Mouse (Mus musculus) kidney, adult 11 months (tissue): ENCODE results near the gene Ptgs2.

ENCODE experiments used
- DNase-seq: peaks from one replicate; pipeline ENCODE4 v3.0.0; 2022

The Ptgs2 gene

GRCm38 (mm10) chr1:150099790-150100333 lies at the start of gene Ptgs2:
Gene Ptgs2, plus strand, starts transcription at chr1:150100031.
- DNase-seq = no peak

- DNase-seq = no peak
Measured at GRCm38 (mm10) chr1:150050256-150050655, 49.6 kb upstream of the Ptgs2 start.

DNA sequence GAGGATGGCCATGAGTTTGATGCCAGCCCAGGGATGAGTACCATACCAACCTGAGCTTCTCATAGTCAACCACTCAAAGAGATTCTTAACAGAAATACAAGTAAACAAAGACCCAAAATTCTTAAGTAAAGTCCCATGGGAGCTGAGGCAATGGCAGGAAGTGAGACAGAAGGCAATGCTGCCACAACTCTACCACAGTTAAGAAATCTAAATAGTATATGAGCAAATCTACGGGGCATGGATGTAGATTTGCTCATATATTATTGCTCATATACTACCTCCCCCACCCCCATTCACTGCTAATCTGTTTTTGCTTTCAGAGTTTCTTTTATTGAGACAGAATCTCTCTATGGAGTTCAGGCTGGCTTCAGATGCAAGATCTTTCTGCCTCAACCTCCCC lies 34.1 kb upstream of the Ptgs2 start:
- no peak for DNase-seq

DNA sequence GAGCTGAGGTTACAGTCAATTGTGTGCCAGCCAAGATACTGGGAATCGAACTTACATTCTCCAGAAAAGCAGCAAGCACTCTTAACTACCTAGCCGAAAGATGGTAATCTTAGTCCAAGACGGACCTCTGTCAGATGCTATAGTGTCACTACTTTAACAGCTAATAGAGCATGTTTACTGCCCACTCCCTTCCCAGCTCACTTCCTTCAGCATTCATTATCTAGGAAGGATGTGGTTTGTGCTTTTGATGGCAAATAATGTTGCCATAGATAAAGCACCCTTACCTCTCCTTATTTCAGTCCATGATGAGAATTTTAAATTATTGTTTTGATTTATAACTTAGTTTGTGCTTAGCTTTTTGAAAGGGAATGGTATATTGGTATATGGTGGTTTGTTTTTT lies 27.0 kb upstream of the Ptgs2 start:
- DNase-seq = no peak

DNA sequence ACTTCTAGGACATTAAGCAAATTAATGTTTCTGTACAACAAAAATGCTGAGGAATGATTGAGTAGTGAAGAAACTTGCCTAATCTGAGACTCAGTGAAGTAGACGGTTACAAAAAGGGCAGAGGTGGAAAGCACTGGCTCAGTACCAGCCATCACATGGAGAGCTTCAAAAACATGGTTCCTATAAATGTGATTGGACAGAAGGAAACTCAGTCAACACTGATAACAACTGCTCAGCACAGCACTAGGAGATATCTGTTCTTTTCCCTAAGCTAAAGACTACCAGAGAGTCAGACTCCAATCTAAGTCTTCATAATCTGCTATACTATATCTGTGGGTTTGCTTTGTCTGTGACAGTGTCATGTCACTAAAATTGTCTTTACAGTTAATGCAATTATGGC lies 25.2 kb upstream of the Ptgs2 start:
- no peak for DNase-seq

DNA sequence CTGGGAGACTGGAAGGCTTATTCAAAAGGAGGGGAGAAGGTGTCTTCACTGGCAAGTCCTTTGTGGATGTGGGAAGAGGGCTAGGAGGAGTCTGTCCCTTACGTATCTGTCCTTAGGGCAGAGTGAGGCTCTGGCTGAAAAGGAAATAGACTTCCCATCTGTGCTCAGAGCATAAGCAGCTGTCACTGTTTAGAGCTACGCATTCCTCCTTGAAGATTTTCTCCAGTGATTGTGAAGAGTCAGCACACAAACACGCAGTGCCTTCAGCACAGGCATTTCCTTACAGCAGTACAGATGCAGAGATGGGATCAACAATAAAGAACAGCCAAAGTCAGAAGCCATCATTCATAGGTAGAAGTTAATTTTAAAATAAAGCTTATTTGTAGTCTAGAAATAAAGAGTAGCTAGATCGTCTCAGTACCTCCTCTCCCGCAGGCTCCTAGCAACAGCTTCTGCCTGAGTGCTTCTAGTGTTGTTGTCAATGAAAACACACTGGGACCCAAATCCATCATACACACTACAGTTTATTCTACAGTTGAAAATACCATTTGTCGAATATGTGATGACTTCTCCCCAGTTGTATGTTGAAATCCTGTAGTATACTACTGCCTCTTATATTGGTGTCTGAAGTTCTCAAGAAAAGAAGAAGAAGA lies 10.7 kb upstream of the Ptgs2 start:
- DNase-seq = no peak

- no peak for DNase-seq
Measured at GRCm38 (mm10) chr1:150090229-150090628, 9.6 kb upstream of the Ptgs2 start.

DNA sequence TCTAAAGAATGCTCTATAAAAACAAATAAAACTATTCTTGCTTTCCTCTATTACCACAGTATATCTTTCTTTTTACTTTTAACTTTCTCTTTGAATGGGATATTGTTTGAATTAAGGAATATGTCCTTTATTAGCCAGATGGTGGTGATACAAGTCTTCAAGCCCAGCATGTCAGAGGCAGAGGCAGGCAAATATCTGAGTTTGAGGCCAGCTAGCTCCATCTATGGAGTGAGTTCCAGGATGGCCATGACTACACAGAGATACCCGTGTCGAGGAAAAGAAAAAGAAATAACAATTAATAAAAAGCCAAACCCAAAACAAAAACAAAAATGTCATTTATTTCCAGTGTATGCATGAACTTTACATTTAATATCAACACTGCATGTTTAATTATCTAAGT lies 2.8 kb upstream of the Ptgs2 start:
- no peak for DNase-seq

- no peak for DNase-seq
Measured at GRCm38 (mm10) chr1:150097721-150098120, 2.1 kb upstream of the Ptgs2 start.

DNA sequence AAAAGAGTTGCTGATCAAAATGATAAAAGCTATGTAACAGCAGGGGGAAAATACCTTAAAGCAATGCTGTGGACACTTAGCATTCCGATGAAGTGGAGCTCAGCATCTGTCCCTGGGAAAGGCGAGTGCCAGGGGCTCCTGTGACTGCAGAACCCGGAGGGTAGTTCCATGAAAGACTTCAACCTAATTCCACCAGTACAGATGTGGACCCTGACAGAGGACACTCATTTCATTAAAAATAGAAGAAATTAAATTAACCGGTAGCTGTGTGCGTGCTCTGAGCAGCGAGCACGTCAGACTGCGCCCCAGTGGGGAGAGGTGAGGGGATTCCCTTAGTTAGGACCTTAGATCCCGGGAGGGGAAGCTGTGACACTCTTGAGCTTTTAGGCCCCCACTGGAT lies 457 bp upstream of the Ptgs2 start:
- DNase-seq = no peak

GRCm38 (mm10) chr1:150104228-150104720 lies 4.4 kb downstream of the Ptgs2 start:
- DNase-seq = no peak

DNA sequence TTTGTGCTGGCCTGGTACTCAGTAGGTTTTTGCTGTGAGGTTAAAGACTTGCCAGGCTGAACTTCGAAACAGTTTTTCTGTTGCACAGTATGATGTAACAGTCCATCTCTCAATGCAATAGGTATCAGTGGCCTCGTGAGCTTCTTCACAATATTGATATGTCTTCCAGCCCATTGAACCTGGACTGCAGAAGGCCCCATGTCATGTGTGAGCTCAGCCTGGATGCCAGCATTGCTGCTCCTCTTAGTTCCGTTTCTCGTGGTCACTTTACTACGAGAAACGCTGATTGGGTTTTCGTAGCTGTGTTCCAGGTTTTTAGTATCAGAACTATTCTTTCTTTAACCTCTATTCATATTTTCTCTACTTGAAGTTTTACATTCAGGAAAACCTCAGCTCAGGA lies 6.9 kb downstream of the Ptgs2 start:
- no peak for DNase-seq

- no peak for DNase-seq
Measured at GRCm38 (mm10) chr1:150109591-150109990, 9.8 kb downstream of the Ptgs2 start.

GRCm38 (mm10) chr1:150115352-150115751 lies 15.5 kb downstream of the Ptgs2 start:
- no peak for DNase-seq

GRCm38 (mm10) chr1:150118352-150118751 lies 18.5 kb downstream of the Ptgs2 start:
- no peak for DNase-seq

DNA sequence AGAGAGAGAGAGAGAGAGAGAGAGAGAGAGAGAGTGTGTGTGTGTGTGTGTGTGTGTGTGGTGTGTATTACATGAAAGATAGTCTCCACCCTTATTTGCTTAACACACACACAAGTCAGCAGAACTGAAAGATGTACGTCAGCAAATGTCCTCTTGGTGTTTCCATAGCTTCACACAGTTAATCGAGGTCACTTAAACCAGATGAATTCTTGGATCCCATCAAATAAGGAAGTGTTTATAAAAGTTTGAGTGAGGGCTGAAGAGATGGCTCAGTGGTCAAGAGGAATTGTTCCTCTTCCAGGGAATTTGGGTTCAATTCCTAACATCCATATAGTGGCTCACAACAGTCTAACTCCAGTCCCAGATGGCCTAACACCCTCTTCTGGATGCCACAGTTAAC lies 25.7 kb downstream of the Ptgs2 start:
- no peak for DNase-seq

GRCm38 (mm10) chr1:150130070-150130469 lies 30.2 kb downstream of the Ptgs2 start:
- no peak for DNase-seq

GRCm38 (mm10) chr1:150130586-150131275 lies 30.9 kb downstream of the Ptgs2 start:
- no peak for DNase-seq

GRCm38 (mm10) chr1:150135350-150135749 lies 35.5 kb downstream of the Ptgs2 start:
- no peak for DNase-seq

- no peak for DNase-seq
Measured at GRCm38 (mm10) chr1:150139730-150140129, 39.9 kb downstream of the Ptgs2 start.

GRCm38 (mm10) chr1:150141939-150142338 lies 42.1 kb downstream of the Ptgs2 start:
- no peak for DNase-seq

GRCm38 (mm10) chr1:150143578-150143977 lies 43.7 kb downstream of the Ptgs2 start:
- DNase-seq = no peak

- DNase-seq = no peak
Measured at GRCm38 (mm10) chr1:150145049-150145448, 45.2 kb downstream of the Ptgs2 start.

DNA sequence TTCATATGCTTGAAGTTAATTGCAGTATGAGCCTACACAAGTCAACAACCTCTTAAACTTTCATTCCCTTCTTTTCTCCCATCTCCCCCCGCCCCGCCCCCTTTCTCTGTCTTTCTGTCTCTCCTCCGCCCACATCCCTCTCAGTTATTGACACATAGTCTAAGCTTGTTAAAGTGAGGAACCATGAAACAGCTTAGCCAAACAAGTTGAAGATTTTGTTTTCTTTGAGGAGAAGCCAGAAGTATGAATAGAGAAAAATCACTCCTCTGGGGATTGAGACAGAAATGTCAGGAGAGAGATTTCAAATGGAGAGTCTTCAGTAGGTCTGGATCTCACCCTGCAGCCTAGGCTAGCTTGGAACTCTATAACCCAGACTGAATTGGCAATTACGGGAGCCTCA lies 47.4 kb downstream of the Ptgs2 start:
- no peak for DNase-seq
